ENCODE assay signal across 8 mouse cellular contexts in the genomic region with DNA sequence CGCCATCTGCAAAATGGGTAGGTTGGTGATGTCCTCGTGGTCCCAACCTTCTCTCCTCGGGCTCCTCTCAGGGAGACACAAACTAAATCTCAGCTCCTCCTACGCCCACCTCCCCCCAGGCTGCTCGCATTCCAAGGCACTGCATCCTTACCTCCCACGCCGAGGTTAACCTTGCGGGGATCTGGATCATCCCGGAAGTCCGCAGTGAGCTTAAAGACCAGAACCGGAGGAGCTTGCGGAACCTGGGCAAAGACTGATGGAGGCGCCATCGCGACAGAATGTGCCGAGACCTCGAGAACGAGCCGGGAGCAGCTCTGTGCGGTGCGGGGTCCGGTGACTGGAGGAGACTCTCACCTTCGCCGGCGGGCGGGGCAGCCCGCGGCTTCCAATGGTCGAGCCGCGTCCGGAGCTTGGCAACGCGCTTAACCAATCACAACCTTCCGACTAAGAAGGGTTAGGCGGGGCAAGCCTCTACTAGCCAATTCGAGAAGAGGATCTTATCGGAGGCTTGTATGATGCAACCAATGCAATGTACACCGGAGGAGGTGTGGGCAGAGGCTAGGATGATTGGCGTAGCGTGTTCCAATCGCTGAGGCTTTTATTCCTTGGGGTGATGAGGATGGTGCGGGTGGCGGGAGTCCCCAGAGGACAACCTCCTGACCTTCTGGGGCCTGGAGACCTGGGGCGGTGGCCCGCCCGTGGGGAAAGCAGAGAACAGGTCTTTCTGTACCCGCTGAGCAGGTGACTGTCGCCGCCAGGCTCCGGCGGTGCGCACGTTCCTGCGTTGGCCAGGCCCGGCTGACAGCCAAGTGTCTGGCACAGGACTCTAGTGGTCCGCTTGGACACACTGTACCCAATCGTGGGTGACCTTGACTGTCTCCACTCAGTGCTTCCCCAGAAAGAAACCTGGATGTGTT. TPM values are rescaled to one million over a fixed set of nuclear protein-coding genes. Genes with fewer than 3 reads are reported as not detected.
DNase-seq lines count a peak whose midpoint lies in the region; ATAC-seq lines count a peak whose summit lies in the region.

Got1 (minus strand) TSS at position 419 of the 917 bp plus-strand sequence.

- H3K4me1 ChIP-seq in hindbrain, embryonic 12.5 days: peaks cover 34% of the 10 kb centered on the region

- peak within 1 kb of the TSS; percentile 59 for H3K4me3 ChIP-seq in hindbrain, embryonic 12.5 days

- under 1% methylated on average over 58 of the region's 58 CpGs for WGBS in hindbrain, embryonic 12.5 days

- peaks cover 12% of the 10 kb centered on the region for H3K27me3 ChIP-seq in hindbrain, embryonic 12.5 days

- H3K27ac ChIP-seq in hindbrain, embryonic 12.5 days: peak within 1 kb of the TSS; percentile 60; the same call in 1 of the 2 replicates

- peak within 1 kb of the TSS; percentile 72 for H3K4me2 ChIP-seq in hindbrain, embryonic 12.5 days (replicated peaks)

- peak; percentile 99 for DNase-seq in NIH3T3 (ENCODE audit: low read depth)
- peak; percentile 97 for DNase-seq in cerebellum, postnatal 10 days
- peak; percentile 95 to 97 for DNase-seq in frontal cortex, postnatal 10 days (ENCODE audit: low spot score in 2 of 2)
- DNase-seq in layer of hippocampus, postnatal 14 days (ENCODE audit: low spot score in 2 of 2): peak; percentile 95 to 98
- peak; percentile 91 for DNase-seq in lung, postnatal 14 days
- DNase-seq in retina, adult 2 months (ENCODE audit: low read depth, low spot score): peak; percentile 92
- peak; percentile 86 to 92 for DNase-seq in thymus, postnatal 36 days

- peak; percentile 100 for ATAC-seq in hindbrain, embryonic 12.5 days (ENCODE audit: low FRiP score)

- H3K9me3 ChIP-seq in hindbrain, embryonic 12.5 days (replicated peaks): no peaks in the 10 kb centered on the region

- no peaks in the 10 kb centered on the region for H3K36me3 ChIP-seq in hindbrain, embryonic 12.5 days

- peak within 1 kb of the TSS; percentile 80 for H3K9ac ChIP-seq in hindbrain, embryonic 12.5 days

RNA-seq across cellular contexts. Expression of gene Got1, which starts in this region (rescaled TPM):
- 54.9 and 58.5 TPM in 2 replicates for polyA plus RNA-seq in hindbrain, embryonic 12.5 days (2016; fragmentation: Nextera tagmentation; extraction: Ambion mirVana)
- total RNA-seq in layer of hippocampus, postnatal 14 days (2021): 100 to 1,000 TPM; 268 to 269 TPM

Comparison
In these comparisons a context has a peak if more than half of its experiments do, and no peak if none do; other contexts are left out.
1. Peak in every context shown above with its lines: DNase-seq, ATAC-seq, H3K4me3 ChIP-seq and H3K27ac ChIP-seq.